Mouse (Mus musculus) forebrain, embryonic 12.5 days (tissue): ENCODE measurements around the gene Cks1b. TPM values are rescaled to one million over a fixed set of nuclear protein-coding genes. Genes with fewer than 3 reads are reported as not detected.

Experiments
- ATAC-seq: fragments of 200-750 bp; cut with Nextera tagmentation; 2 replicates; pipeline ENCODE4 v1.8.0; 2017; ENCODE audit warnings: moderate TSS enrichment; ENCODE audit not compliant: low FRiP score
- H3K27ac ChIP-seq: fragments of 300-500 bp; sonication (generic); 2 replicates; pipeline ENCODE4 v1.5.1; 2016; ENCODE audit warnings: mild to moderate bottlenecking
- H3K27me3 ChIP-seq: fragments of 300-500 bp; sonication (generic); 2 replicates; pipeline ENCODE4 v1.6.1; 2016; ENCODE audit warnings: mild to moderate bottlenecking
- H3K36me3 ChIP-seq: fragments of 300-500 bp; sonication (generic); replicated peaks from 2 replicates; pipeline ENCODE4 v1.6.1; 2016; ENCODE audit warnings: mild to moderate bottlenecking
- H3K4me1 ChIP-seq: fragments of 300-500 bp; sonication (generic); 2 replicates; pipeline ENCODE4 v1.6.1; 2016
- H3K4me2 ChIP-seq: fragments of 300-500 bp; sonication (generic); 2 replicates; pipeline ENCODE4 v1.6.1; 2016; ENCODE audit warnings: mild to moderate bottlenecking, moderate library complexity
- H3K4me3 ChIP-seq: fragments of 300-500 bp; sonication (generic); replicated peaks from 2 replicates; pipeline ENCODE4 v1.5.1; 2016; ENCODE audit warnings: mild to moderate bottlenecking
- H3K9ac ChIP-seq: fragments of 300-500 bp; sonication (generic); 2 replicates; pipeline ENCODE4 v1.6.1; 2016; ENCODE audit warnings: mild to moderate bottlenecking
- H3K9me3 ChIP-seq: fragments of 300-500 bp; sonication (generic); 2 replicates; pipeline ENCODE4 v1.6.1; 2016
- WGBS: fragments of 180-500 bp; shearing (Covaris S2); methylation state at CpG from one replicate; pipeline ENCODE4 v1.1.7; 2016; 5-methylcytosine and 5-hydroxymethylcytosine counted together
- polyA plus RNA-seq: library from polyadenylated mRNA; unstranded; fragments of >200 nt; fragmentation: Nextera tagmentation; extraction: Ambion mirVana; gene quantifications from 2 replicates; pipeline ENCODE4 v1.2.1, GENCODE M21; 2016

The Cks1b gene
- polyA plus RNA-seq, 1 experiment from 2014 or later = 395 TPM

- ATAC-seq = no peak
- Histone ChIP-seq H3K36me3 (no peaks in the 10 kb centered on the region), H3K4me2 (peak overlapping the region; percentile 97), H3K27me3 (peaks cover 50% of the 10 kb centered on the region), H3K4me3 (peak overlapping the region; percentile 50), H3K4me1 (peaks cover 64% of the 10 kb centered on the region), H3K9ac (peak overlapping the region; percentile 61), H3K9me3 (no peaks in the 10 kb centered on the region), H3K27ac (no peak overlapping the region)
- under 1% methylated on average over 55 of the region's 56 CpGs for WGBS
These were observed 26.3 kb downstream of the Cks1b start for GRCm38 (mm10) chr3:89391663-89392511.

DNA sequence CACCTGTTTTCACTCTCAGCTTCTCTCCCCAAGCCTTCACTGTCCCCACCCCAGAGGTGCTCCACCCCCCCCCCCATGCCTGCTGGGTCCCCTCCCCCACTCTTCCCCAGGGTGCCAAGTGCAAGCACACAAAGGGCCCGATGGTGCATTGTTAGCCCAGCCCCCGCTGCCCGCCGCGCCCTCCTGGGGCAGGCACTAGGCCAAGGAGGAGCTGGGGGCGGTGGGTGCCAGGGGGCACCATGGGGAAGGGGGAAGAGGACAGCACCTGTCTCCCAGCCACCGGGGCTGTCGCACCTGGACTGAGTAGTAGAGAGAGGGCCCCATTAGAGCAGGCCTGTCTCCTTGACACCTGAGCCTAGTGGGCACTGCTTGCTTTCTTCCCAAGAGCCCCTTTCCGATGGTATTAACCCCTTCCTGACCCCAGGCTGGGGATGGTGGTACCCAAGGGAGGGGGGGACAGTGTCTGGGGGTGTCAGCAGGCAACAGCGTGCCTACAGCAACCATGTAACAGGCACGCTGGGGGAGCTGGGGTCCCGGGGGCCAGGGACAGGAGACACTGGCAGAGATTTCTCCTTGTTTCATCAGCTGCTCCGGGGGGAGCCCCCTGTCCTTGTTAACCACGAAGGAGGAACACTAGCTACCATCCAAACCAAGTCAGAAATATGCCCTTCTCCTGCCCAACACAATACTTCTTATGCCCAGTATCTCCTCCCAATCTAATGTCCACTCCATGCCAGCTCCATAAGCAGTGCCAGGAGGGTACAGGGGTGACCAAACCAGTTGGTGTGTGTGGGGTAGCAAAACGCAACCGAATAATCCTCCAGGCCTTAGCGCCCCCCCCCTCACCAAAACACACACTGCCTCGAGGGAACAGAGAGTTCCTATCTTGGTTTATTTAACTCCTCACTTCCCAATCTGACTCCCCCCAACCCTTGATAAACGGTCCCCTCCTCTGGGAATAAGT is 27.2 kb downstream of the Cks1b start:
- no peak for ATAC-seq

GRCm38 (mm10) chr3:89390111-89390515 is 28.1 kb downstream of the Cks1b start:
- no peaks in the 10 kb centered on the region for H3K36me3 ChIP-seq
- H3K9me3 ChIP-seq = no peaks in the 10 kb centered on the region
- no peak overlapping the region for H3K27ac ChIP-seq
- H3K4me3 ChIP-seq = no peak overlapping the region
- H3K9ac ChIP-seq = 0 out of 2 replicates have a peak overlapping the region, but pooled peaks have one; percentile 12
- no peak for ATAC-seq
- WGBS = 65% methylated on average over 5 of the region's 5 CpGs
- H3K4me1 ChIP-seq = peaks cover 50% of the 10 kb centered on the region
- H3K4me2 ChIP-seq = no peak overlapping the region
- H3K27me3 ChIP-seq = peaks cover 39% of the 10 kb centered on the region

More for the DNA sequence above, 27.2 kb downstream of the Cks1b start:
- peak overlapping the region; percentile 50 for H3K4me3 ChIP-seq
- no peaks in the 10 kb centered on the region for H3K36me3 ChIP-seq
- H3K4me2 ChIP-seq = peak overlapping the region; percentile 97
- H3K27ac ChIP-seq = no peak overlapping the region
- H3K27me3 ChIP-seq = peaks cover 47% of the 10 kb centered on the region
- H3K4me1 ChIP-seq = peaks cover 57% of the 10 kb centered on the region
- peak overlapping the region; percentile 61; the same call in 1 of the 2 replicates for H3K9ac ChIP-seq
- no peaks in the 10 kb centered on the region for H3K9me3 ChIP-seq
- 9% methylated on average over 15 of the region's 19 CpGs for WGBS

DNA sequence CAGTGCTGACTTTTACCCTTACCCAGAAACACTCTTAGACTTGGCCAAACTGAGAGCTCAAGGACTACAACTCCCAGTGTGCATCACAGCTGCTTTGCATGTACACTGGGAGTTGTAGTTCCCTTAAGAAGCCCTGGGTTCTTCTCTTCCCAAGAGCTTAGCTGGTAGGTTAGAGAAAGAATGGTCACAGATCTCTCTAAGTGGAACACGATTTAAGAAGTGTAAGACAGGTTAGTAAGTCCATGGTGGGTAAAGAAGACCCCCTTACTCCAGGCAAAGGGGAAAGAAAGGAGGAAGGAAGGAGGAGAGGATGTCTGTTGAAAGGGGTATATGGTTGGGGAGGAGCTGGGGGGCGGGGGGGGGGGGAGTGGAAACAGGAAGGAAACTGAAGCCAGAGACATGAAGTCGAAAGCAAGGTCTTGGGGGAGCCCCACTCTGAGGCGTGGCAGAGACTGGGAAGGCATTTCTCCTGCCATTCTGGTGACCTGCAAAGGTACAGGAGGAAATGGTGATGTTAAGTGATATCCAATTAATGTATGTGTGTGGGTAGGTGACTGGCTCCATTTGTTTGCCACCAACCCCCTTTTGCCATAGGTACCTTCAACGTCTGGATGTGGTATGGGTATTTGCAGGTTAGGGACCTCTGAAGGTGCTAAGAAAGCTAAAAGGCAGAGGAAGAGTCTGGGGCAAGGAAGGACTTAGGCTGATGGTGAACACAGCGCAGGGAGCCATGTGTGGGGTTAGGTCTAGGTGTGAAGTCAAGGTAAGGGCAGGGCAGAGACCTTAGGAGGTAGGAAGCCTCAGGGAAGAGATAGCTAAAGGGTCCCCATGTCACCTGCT is 29.1 kb downstream of the Cks1b start:
- Histone ChIP-seq H3K9ac (no peak overlapping the region), H3K36me3 (no peaks in the 10 kb centered on the region), H3K4me2 (no peak overlapping the region), H3K4me1 (peaks cover 50% of the 10 kb centered on the region), H3K9me3 (no peaks in the 10 kb centered on the region), H3K4me3 (no peak overlapping the region), H3K27me3 (peaks cover 34% of the 10 kb centered on the region), H3K27ac (no peak overlapping the region)
- 70% methylated on average over 5 of the region's 6 CpGs for WGBS
- ATAC-seq = no peak

DNA sequence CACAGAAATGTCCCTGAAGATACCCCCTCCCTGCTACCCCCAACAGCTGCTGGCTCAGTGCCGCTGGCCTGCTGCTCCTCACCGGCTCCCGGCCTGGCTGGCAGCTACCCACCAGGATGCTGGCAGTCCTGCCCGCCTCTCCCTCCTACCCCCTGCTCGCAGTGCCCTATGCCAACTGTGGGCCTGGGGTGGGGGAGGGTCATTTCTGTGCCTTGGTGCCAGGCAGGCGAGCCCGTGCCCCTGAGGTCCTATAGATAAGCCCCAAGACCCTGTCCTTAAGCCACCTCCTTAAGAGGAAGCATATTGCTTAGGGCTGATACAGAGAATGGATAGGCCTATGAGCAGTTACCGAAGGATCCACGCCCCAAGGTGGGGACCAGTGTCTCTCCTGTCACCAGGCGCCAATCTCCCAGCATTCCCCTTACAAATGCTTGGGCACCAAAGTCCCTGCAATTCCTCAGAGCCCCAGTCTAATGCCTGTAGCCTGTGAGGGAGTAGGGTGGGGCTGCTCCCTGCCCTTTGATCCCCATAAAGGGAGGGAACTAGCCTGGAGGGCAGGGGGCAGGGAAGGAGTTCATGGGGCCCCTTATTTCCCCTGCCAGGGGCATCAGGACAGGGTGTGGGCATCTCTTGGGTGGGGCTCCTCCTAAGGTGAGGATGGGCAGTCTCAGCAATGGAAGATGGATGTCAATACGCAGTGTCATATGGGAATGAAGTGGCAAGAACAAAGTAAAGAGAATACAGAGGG is 29.9 kb downstream of the Cks1b start:
- Histone ChIP-seq H3K9ac (no peak overlapping the region), H3K9me3 (no peaks in the 10 kb centered on the region), H3K27ac (no peak overlapping the region), H3K27me3 (peaks cover 34% of the 10 kb centered on the region), H3K4me1 (peaks cover 45% of the 10 kb centered on the region), H3K36me3 (no peaks in the 10 kb centered on the region), H3K4me3 (no peak overlapping the region), H3K4me2 (no peak overlapping the region)
- WGBS = 73% methylated on average over 11 of the region's 11 CpGs
- ATAC-seq = no peak

GRCm38 (mm10) chr3:89387632-89388031 is 30.6 kb downstream of the Cks1b start:
- Histone ChIP-seq H3K4me3 (no peak overlapping the region), H3K9me3 (no peaks in the 10 kb centered on the region), H3K27me3 (peaks cover 29% of the 10 kb centered on the region), H3K4me2 (no peak overlapping the region), H3K36me3 (no peaks in the 10 kb centered on the region), H3K27ac (no peak overlapping the region), H3K9ac (no peak overlapping the region), H3K4me1 (peaks cover 39% of the 10 kb centered on the region)
- no peak for ATAC-seq
- WGBS = 71% methylated on average over 11 of the region's 11 CpGs

DNA sequence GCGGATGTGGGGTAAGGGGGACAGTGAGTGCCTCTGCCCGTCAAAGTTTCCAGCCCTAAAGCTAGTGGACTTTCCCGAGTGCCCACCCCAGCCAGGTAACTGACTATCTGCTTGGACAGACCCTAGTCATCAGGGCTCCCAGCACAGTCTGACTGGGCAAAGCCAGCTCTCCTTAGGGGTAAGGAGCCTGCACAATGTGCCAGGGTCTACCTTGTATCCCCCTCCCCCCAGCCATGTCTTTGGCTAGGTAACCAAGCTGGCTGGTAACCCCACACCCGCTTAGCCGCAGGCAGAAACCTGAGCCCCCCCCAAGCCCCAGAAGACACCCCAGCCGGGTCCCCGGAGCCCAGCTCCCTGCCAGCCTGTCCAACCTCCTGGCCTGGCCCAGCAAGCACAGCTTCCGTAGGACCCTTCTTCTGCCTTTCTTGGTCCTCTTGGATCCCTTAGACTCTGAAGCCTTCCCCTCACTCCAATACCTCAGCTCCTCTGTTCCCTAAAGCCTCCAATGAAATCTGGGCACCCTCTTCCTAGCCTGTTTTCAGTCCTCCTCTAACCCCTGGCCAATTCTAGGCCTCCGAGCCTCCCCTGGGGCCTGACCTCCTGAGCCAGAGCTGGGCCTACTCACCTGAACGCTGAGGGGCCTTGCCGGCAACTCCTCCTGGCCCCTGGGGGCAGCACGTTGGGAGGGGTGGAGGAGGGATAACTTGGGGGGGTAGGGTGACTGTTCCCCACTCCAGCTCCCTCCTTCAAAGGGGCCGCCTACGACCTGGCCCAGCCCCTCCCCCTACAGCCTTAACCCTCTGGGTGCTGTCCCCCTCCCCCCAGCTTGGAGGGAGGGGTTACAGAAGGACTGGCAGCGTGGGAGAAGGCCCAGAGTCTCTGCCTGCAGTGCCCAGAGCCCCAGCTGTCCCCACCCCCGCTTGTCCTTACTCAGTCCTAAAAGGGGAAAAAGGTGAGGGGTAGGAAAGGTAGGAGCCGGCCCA is 31.5 kb downstream of the Cks1b start:
- 48% methylated on average over 15 of the region's 17 CpGs for WGBS
- ATAC-seq = no peak
- Histone ChIP-seq H3K4me2 (no peak overlapping the region), H3K4me3 (no peak overlapping the region), H3K36me3 (no peaks in the 10 kb centered on the region), H3K27ac (no peak overlapping the region; the same call in 1 of the 2 replicates), H3K4me1 (peaks cover 30% of the 10 kb centered on the region), H3K27me3 (peaks cover 20% of the 10 kb centered on the region), H3K9ac (no peak overlapping the region), H3K9me3 (no peaks in the 10 kb centered on the region)

GRCm38 (mm10) chr3:89385451-89385850 is 32.7 kb downstream of the Cks1b start:
- ATAC-seq = no peak
- no peaks in the 10 kb centered on the region for H3K9me3 ChIP-seq
- no peak overlapping the region for H3K4me3 ChIP-seq
- H3K4me1 ChIP-seq = peaks cover 17% of the 10 kb centered on the region
- no peak overlapping the region for H3K4me2 ChIP-seq
- WGBS = 35% methylated on average over 11 of the region's 11 CpGs
- H3K36me3 ChIP-seq = no peaks in the 10 kb centered on the region
- H3K9ac ChIP-seq = no peak overlapping the region
- H3K27me3 ChIP-seq = peaks cover 11% of the 10 kb centered on the region
- H3K27ac ChIP-seq = no peak overlapping the region

GRCm38 (mm10) chr3:89384331-89385076 is 33.7 kb downstream of the Cks1b start:
- H3K27ac ChIP-seq = no peak overlapping the region
- no peak for ATAC-seq

More at GRCm38 (mm10) chr3:89384331-89385076, 33.7 kb downstream of the Cks1b start:
- H3K9ac ChIP-seq = peak overlapping the region; percentile 26; the same call in 1 of the 2 replicates
- H3K9me3 ChIP-seq = no peaks in the 10 kb centered on the region
- no peak overlapping the region for H3K4me3 ChIP-seq
- H3K4me1 ChIP-seq = peaks cover 14% of the 10 kb centered on the region
- peaks cover 3% of the 10 kb centered on the region; the same call in 1 of the 2 replicates for H3K27me3 ChIP-seq
- H3K36me3 ChIP-seq = no peaks in the 10 kb centered on the region
- 51% methylated on average over 11 of the region's 12 CpGs for WGBS
- H3K4me2 ChIP-seq = no peak overlapping the region
